Mouse (Mus musculus) kidney, postnatal 36 days (tissue): Measurements from ENCODE around the gene Dnajb5.
"Not testable (repeated sequence)": the region's sequence is repeated elsewhere in the genome, so short reads cannot be mapped to it uniquely, and the experiment has no call there.

Experiments used
- DNase-seq, 2 experiments: peaks; one replicate each; pipeline ENCODE4 v3.0.0; 2021 to 2022; ENCODE audit warnings: mixed read lengths in 2 of 2

The Dnajb5 gene

GRCm38 (mm10) chr4:42973868-42974267 lies 24.3 kb downstream of the Dnajb5 start:
- DNase-seq = no peak

- no peak for DNase-seq
Measured at GRCm38 (mm10) chr4:42978062-42978461, 28.4 kb downstream of the Dnajb5 start.

- DNase-seq = not testable (repeated sequence)
Measured at GRCm38 (mm10) chr4:42980467-42980866, 30.9 kb downstream of the Dnajb5 start.

GRCm38 (mm10) chr4:42988296-42988695 lies 38.7 kb downstream of the Dnajb5 start:
- no peak for DNase-seq

GRCm38 (mm10) chr4:42998022-42998421 lies 48.4 kb downstream of the Dnajb5 start:
- no peak for DNase-seq

GRCm38 (mm10) chr4:42999451-43000140 lies 50.0 kb downstream of the Dnajb5 start:
- DNase-seq = peak; percentile 82 to 90

GRCm38 (mm10) chr4:43000141-43000986 lies 50.8 kb downstream of the Dnajb5 start, which contains the start of gene Vcp:
Vcp (minus strand) TSS chr4:43000507.
- peak; percentile 98 to 99 for DNase-seq

- no peak for DNase-seq
Measured at GRCm38 (mm10) chr4:43001272-43001671, 51.7 kb downstream of the Dnajb5 start.

- peak; percentile 54 to 66 for DNase-seq
Measured at GRCm38 (mm10) chr4:43002756-43003439, 53.3 kb downstream of the Dnajb5 start.

- DNase-seq = no peak
Measured at GRCm38 (mm10) chr4:43004951-43005350, 55.3 kb downstream of the Dnajb5 start.

- DNase-seq = peak; percentile 53 to 70
Measured at GRCm38 (mm10) chr4:43005765-43006164, 56.2 kb downstream of the Dnajb5 start.
